Mouse (Mus musculus): ENCODE results near the gene Ripor3.

DNA sequence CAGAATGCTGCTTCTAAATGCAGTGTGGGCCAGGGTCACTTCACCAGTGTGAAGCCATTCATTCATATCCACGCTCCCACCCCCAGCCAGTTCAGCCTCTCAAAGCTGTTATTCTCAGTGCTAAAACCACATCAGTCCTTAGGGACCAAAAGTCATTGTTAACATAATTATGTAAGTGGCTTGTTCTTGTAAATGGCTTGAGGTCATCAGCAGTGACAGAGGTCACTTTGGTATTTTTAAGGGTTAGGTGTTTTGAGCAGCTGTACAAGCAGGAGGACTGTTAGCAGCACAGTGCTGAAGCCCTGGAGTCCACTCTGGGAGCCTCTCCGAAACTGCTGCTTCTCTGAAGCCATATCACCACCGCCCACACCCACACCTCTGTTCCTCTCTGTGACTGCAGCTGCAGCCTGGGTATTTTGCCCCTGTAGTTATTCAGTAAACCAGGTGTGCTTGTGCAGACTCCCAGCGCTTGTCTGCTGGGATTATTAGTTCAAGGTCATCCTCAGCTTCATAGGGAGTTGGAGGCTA lies 51.0 kb downstream of the Ripor3 start:
- TF ChIP-seq CTCF (IDR thresholded peaks at IDR 0.05) (no peak), EP300 (IDR thresholded peaks at IDR 0.05) (no peak)

Data from lung, postnatal 0 days (tissue).